Mouse (Mus musculus): ENCODE measurements around the gene Pik3ip1.
A peak's percentile ranks its signal among the peaks of the same experiment; 100 is the strongest.

Gene Pik3ip1

GRCm38 (mm10) chr11:3337173-3337955, 7.2 kb downstream of the Pik3ip1 start:
- no peak for DNase-seq (ENCODE audit: low spot score)

GRCm38 (mm10) chr11:3337961-3338360, 7.8 kb downstream of the Pik3ip1 start:
- DNase-seq (ENCODE audit: low spot score): no peak

DNA sequence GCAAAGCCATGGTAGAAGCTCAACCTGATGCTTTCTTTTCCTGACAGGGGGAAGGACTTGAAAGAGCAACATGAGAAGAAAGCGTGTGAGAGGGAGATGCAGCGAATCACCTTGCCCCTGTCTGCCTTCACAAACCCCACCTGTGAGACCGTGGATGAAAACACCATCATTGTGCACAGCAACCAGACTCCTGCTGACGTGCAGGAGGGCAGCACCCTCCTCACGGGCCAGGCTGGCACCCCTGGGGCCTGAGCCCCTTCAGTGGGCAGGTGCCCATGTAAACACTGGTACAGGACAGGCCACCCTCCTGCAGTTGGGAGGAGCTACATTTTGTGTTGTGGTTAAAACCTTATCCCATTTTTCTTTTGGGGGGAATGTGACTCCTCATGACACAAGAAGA, 11.3 kb downstream of the Pik3ip1 start:
- no peak for DNase-seq (ENCODE audit: low spot score)

DNA sequence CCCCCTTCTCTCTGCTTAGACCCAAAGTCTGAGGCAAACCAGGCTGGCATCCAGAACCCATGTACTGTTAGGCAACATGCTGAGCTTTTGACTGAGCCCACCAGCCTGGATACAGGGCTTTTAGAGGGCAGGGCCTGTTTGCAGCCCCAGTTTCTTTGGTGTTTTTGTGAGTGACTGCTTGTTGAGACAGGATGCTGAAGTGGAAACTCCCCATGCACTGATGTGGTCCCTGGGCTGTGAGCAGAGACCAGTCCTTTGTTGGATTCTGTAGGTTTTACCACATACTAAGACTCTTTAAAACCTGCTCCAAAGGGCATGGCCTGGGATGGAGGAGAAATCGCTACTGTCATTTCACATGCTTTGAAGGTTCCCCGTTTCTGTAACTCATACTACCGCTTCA, 14.7 kb downstream of the Pik3ip1 start:
- no peak for DNase-seq (ENCODE audit: low spot score)

DNA sequence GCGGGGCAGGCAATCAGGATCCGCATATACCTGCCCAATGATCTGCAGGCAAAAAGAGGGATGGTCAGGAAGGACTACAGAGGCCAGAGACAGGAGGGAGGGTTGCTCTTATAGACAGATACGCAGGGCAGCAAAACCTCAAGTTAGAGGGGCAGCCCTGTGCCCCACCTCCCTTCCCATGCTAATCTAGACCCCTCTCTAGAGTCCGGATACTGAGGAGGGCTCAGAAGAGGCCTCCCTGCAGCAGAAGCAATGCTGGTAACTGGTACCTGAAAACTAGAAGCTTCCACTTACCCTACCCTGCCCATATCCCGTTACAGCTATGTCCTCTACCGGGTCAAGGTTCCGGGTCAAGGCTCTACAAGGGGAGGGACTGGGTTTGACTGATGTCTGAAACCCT, 16.1 kb downstream of the Pik3ip1 start:
- no peak for DNase-seq (ENCODE audit: low spot score)

DNA sequence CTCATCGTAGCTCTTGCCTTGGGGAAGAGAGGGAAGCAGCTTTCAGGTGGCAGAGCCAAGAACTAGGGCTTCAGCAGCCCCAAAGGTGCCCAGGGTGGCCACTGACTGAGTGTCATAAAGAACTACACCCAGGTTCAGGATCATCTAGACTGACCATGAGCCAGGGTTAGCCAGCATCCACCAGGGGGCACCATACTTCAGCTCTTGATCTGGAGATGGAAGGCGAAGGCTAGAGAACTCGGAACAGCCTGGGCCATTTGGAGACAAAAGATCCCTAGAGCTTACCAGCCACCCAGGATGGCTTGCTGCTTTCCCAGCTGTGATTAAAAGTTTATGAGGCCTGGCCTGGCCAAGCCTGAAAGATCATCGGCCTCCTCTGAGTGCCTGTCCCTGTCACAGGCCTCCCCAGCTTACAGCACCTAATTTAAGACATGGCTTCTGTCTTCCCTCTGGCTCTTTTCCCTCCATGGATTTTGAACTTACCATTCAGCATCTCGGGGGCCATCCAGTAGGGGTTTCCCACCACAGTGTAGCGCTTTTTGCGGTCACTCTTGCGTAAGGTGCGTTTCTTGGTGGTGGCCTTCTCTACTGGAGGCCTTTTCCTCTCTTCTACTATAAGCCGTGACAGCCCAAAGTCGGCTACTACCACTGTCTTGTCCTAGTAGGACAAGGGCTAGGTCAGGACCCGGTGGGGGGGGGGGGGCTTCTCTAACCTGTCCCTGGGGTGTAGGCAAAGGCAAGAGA, 17.1 kb downstream of the Pik3ip1 start:
- peak; percentile 65 for DNase-seq (ENCODE audit: low spot score)

GRCm38 (mm10) chr11:3347835-3348195, 17.6 kb downstream of the Pik3ip1 start:
- no peak for DNase-seq (ENCODE audit: low spot score)

- DNase-seq (ENCODE audit: low spot score): no peak
These were observed 18.6 kb downstream of the Pik3ip1 start for GRCm38 (mm10) chr11:3348576-3349342.

GRCm38 (mm10) chr11:3349343-3349695, 19.1 kb downstream of the Pik3ip1 start:
- DNase-seq (ENCODE audit: low spot score): no peak

DNA sequence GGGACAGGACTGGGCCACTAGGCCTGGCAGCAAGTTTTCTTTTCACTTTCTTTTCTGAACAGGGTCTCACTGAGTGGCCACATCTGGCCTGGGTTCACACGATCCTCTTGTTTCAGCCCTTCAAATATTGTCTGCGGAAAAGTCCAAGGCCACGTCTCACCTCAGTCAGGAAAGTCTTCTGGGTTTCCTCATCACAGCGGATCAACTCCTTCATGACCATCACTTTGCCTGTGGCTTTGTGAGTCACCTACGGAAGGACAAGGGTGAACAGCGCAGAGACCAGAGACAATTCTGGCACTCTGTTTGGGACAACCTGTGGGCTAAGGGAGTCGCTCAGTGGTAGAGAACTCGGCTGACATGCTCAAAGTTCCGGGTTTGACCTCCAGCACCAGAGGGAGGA, 21.9 kb downstream of the Pik3ip1 start:
- DNase-seq (ENCODE audit: low spot score): no peak

GRCm38 (mm10) chr11:3352990-3353585, 22.9 kb downstream of the Pik3ip1 start:
- DNase-seq (ENCODE audit: low spot score): no peak

- no peak for DNase-seq (ENCODE audit: low spot score)
These were observed 32.7 kb downstream of the Pik3ip1 start for GRCm38 (mm10) chr11:3362854-3363253.

GRCm38 (mm10) chr11:3366411-3366810, 36.2 kb downstream of the Pik3ip1 start:
- DNase-seq (ENCODE audit: low spot score): no peak

DNA sequence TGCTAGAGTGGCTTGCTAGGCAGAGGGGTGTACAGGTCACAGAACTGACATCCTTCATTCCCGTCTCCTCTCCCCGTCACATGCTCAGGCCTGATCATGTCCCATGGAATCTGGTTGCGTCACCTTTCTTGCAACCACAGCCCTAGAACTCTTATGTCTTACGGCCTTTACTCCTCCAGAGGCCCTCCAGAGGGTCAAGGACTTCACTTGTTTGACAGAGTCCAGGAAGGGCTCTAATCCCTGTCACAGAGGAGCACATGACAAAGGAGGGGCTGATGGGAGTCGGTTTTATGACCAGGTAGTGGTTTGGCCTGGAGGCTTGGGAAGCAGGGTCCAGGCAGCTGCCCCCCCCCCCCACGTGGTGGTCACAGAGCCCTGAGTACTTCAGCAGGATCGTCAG, 38.8 kb downstream of the Pik3ip1 start:
- no peak for DNase-seq (ENCODE audit: low spot score)

GRCm38 (mm10) chr11:3369449-3369848, 39.2 kb downstream of the Pik3ip1 start:
- no peak for DNase-seq (ENCODE audit: low spot score)

DNA sequence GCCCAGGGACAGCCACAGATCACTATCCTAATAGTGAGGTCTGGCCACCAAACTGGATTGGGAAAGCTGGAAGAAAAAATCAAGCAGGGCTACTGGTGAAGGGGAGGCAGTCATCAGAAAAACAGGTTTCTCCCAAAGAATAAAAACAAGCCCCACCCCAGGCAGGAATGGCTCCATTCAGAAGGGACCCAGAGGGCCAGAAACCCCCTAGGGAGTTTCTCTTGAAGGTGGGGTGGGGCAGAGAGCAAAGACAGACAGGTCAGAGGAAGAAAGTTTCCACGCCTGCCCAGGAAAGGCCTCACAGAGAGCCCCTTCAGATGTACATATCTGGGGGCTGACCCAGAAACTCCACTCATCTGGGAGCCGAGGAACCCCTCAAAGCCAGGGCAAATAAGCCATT, 40.0 kb downstream of the Pik3ip1 start:
- no peak for DNase-seq (ENCODE audit: low spot score)

- DNase-seq (ENCODE audit: low spot score): peak; percentile 37
These were observed 40.9 kb downstream of the Pik3ip1 start for GRCm38 (mm10) chr11:3370928-3371598.

- DNase-seq (ENCODE audit: low spot score): no peak
These were observed 41.5 kb downstream of the Pik3ip1 start for GRCm38 (mm10) chr11:3371599-3372295.

DNA sequence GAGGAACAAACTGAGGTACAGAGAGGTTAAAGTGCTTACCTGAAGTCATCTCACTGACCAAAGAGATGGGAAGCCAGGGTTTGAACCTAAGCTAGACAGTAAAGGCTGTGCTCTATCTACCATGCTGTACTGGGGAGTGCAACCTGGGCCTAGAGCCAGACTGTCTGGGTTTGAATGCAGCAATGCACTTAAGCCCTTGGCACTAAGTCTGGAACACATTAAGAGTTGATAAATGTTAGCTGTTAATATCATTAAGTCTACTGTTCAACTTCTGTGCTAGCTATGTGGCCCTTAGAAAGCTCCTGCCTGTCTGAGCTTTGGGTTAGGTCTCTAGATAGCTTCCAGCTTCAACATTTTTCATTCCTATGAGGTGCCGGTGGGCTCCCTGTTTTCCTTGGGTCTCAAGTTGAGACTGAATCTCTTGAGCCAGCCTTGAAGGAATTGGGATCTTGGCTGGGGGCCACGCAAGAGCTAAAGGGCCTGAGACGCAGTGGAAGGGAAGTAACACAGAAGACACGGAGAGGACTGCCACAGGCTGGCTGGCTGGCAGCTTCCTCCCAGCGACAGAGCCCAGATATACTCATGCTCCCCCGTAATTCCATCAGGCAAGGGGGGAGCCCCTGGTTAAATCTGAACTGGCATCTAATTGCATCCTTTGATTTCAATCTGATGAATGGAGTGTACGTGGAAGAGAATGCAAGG, 43.5 kb downstream of the Pik3ip1 start:
- no peak for DNase-seq (ENCODE audit: low spot score)

- DNase-seq (ENCODE audit: low spot score): no peak
These were observed 44.1 kb downstream of the Pik3ip1 start for GRCm38 (mm10) chr11:3374293-3374645.

GRCm38 (mm10) chr11:3374741-3375140, 44.5 kb downstream of the Pik3ip1 start:
- DNase-seq (ENCODE audit: low spot score): no peak
